Mouse (Mus musculus): Measurements from ENCODE around the gene Ccin. TPM values are rescaled to one million over a fixed set of nuclear protein-coding genes. Genes with fewer than 3 reads are reported as not detected.

The Ccin gene
- polyA plus RNA-seq, 1 experiment from 2014 or later, result 0.09 TPM

DNA sequence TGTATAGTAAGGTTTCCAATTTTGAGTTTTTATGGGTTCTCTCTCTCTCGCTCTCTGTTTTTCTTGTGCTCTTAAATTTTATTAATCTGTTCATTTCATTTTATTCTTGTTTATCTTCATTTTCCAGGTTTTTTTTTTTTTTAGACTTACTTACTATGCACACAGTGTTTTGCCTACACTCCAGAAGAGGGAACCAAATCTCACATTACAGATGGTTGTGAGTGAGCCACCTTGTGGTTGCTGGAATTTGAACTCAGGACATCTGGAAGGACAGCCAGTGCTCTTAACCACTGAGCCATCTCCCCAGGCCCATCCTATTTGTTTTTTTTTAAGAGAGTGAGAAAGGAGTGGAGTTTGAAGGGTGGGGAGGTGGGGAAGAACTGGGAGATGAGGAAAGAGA, 26.9 kb downstream of the Ccin start:
- Histone ChIP-seq H3K9me3 (ENCODE audit: control insufficient read depth, low read length) (no peaks in the 10 kb centered on the region), H3K4me1 (replicated peaks; ENCODE audit: control insufficient read depth, insufficient read depth, low read length) (peaks cover 23% of the 10 kb centered on the region), H3K27ac (no peak overlapping the region), H3K36me3 (replicated peaks; ENCODE audit: control insufficient read depth, insufficient read depth) (0 out of 2 replicates have a peak, but pooled peaks cover 4% of the 10 kb centered on the region), H3K9ac (no peak overlapping the region), H3K4me3 (replicated peaks; ENCODE audit: low read length) (no peak overlapping the region), H3K4me2 (replicated peaks) (no peak overlapping the region), H3K27me3 (ENCODE audit: control insufficient read depth, insufficient read depth, low read length) (no peaks in the 10 kb centered on the region)
- ATAC-seq (ENCODE audit: low FRiP score) (no peak), DNase-seq (ENCODE audit: low spot score) (no peak)
- 97% methylated on average over 1 of the region's 1 CpGs for WGBS

DNA sequence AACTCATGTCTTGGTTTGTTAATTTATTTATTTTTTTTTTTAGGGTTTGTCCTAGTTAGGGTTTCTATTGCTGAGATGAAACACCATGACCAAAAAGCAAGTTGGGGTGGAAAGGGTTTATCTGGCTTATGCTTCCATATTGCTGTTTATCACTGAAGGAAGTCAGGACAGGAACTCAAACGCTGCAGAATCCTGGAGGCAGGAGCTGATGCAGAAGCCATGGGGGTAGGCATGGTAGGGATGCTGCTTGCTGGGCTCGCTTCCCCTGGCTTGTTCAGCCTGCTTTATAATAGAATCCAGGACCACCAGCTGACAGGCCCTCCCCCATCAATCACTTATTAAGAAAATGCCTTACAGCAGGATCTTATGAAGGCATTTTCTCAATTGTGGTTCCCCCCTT, 27.6 kb downstream of the Ccin start:
- H3K4me2 ChIP-seq (replicated peaks), result no peak overlapping the region
- H3K9ac ChIP-seq, result no peak overlapping the region
- ATAC-seq (ENCODE audit: low FRiP score) (no peak), DNase-seq (ENCODE audit: low spot score) (no peak)
- peaks cover 23% of the 10 kb centered on the region for H3K4me1 ChIP-seq (replicated peaks; ENCODE audit: control insufficient read depth, insufficient read depth, low read length)
- no peak overlapping the region for H3K27ac ChIP-seq
- WGBS, result 40% methylated on average over 2 of the region's 2 CpGs
- no peaks in the 10 kb centered on the region for H3K27me3 ChIP-seq (ENCODE audit: control insufficient read depth, insufficient read depth, low read length)
- H3K9me3 ChIP-seq (ENCODE audit: control insufficient read depth, low read length), result no peaks in the 10 kb centered on the region
- 0 out of 2 replicates have a peak, but pooled peaks cover 4% of the 10 kb centered on the region for H3K36me3 ChIP-seq (replicated peaks; ENCODE audit: control insufficient read depth, insufficient read depth)
- H3K4me3 ChIP-seq (replicated peaks; ENCODE audit: low read length), result no peak overlapping the region

DNA sequence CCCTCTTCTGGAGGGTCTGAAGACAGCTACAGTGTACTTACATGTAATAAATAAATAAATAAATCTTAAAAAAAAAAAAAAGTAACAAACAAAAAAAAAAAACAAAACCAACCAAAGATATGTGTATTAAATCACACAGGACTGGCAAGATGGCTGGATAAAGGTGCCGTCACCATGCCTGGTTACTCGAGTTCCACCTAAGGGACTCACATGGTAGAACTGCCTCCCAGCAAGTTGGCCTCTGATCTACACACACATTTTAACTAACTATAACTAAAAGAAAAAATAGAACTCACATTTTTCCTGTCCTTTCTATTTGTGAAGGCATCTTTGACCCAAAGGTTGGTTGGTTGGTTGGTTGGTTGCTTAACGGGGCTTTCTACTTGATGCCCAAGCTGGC, 28.5 kb downstream of the Ccin start:
- no peaks in the 10 kb centered on the region for H3K9me3 ChIP-seq (ENCODE audit: control insufficient read depth, low read length)
- no peak for ATAC-seq (ENCODE audit: low FRiP score)
- peak overlapping the region; percentile 83 for H3K27ac ChIP-seq
- peak overlapping the region; percentile 91 for H3K4me2 ChIP-seq (replicated peaks)
- DNase-seq (ENCODE audit: low spot score), result no peak
- H3K4me3 ChIP-seq (replicated peaks; ENCODE audit: low read length), result peak overlapping the region; percentile 66
- WGBS, result 85% methylated on average over 3 of the region's 3 CpGs
- H3K4me1 ChIP-seq (replicated peaks; ENCODE audit: control insufficient read depth, insufficient read depth, low read length), result peaks cover 23% of the 10 kb centered on the region
- H3K9ac ChIP-seq, result peak overlapping the region; percentile 68
- H3K27me3 ChIP-seq (ENCODE audit: control insufficient read depth, insufficient read depth, low read length), result no peaks in the 10 kb centered on the region
- 0 out of 2 replicates have a peak, but pooled peaks cover 4% of the 10 kb centered on the region for H3K36me3 ChIP-seq (replicated peaks; ENCODE audit: control insufficient read depth, insufficient read depth)

DNA sequence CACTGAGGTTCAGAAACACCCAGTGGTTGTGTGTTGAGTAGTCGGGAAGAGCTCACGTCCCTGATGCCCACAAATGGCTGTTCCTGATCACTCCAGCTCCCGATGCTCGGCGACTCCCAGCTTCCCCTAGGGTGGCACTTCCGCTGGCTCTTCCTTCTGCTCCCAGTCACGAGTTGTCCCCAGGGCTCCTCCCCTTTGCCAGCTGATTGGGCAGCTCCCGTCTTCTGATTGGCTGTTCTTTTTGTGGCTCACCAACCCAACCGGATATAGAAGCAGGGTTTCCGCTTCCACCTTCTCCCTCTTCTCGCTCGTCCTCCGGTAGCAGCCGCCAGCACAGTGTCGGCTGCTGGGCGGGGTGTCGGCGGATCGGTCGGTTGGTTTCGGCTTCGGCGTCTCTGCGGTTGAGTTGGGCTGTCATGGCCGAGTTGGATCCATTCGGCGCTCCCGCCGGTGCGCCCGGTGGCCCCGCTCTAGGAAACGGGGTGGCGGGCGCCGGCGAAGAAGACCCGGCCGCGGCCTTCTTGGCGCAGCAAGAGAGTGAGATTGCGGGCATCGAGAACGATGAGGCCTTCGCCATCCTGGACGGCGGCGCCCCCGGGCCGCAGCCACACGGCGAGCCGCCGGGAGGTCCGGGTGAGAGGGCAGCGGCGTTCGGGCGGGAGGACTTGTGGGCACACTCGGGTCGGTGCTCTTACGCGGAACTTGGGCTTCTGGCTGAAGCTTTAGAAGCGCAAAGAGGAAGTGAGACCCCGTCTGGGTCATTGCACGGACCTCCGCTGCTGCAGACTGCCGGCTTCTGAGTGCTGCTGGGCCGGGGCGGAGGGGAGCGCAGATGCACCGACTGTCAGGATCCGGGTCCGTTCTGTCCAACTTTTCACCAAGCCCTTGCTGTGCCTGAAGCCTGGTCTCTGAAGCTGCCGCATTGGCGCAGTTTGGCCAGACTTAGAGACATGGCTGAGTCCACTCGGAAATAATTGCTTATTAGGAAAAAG, 29.4 kb downstream of the Ccin start:
- Histone ChIP-seq H3K4me3 (replicated peaks; ENCODE audit: low read length) (peak overlapping the region; percentile 66), H3K27me3 (ENCODE audit: control insufficient read depth, insufficient read depth, low read length) (no peaks in the 10 kb centered on the region), H3K9ac (peak overlapping the region; percentile 79), H3K9me3 (ENCODE audit: control insufficient read depth, low read length) (no peaks in the 10 kb centered on the region), H3K4me2 (replicated peaks) (peak overlapping the region; percentile 96), H3K36me3 (replicated peaks; ENCODE audit: control insufficient read depth, insufficient read depth) (0 out of 2 replicates have a peak, but pooled peaks cover 4% of the 10 kb centered on the region), H3K4me1 (replicated peaks; ENCODE audit: control insufficient read depth, insufficient read depth, low read length) (peaks cover 23% of the 10 kb centered on the region), H3K27ac (peak overlapping the region; percentile 83)
- WGBS, result under 1% methylated on average over 75 of the region's 77 CpGs
- peak; percentile 88 for DNase-seq (ENCODE audit: low spot score)
- ATAC-seq (ENCODE audit: low FRiP score), result peak; percentile 100

DNA sequence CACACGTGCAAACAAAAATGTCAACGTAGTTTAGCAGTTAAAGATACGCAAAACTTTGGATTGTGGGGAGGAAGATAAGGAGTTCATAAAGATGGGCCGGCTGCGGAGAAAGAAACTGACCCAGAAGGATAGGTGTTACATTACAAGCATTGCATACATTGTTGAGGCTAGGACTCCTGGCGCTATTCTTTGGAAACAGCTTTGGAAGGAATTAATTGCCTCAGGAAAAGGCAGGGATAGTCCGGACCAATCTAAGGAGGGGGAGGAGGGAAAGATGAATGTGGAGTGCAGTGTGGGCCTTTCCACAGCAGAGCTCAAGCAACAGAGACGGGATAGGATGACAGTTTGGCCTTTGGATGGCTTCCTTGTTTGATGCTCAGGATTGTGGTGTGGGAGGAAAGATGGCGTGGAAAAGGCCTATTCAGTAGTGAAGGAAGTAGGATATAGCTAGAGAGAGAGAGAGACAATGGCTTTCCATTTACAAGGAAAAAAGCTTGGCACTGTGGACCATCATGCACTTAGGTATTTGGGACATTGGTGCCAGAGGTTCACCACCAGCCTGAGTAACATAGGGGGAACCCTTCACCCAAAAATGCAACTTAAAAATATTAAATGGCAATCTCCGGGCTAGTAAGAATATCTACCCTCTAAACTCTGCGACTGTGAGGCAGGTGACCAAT, 30.2 kb downstream of the Ccin start:
- Histone ChIP-seq H3K4me1 (replicated peaks; ENCODE audit: control insufficient read depth, insufficient read depth, low read length) (peaks cover 23% of the 10 kb centered on the region), H3K27me3 (ENCODE audit: control insufficient read depth, insufficient read depth, low read length) (no peaks in the 10 kb centered on the region), H3K36me3 (replicated peaks; ENCODE audit: control insufficient read depth, insufficient read depth) (peaks cover 9% of the 10 kb centered on the region), H3K9me3 (ENCODE audit: control insufficient read depth, low read length) (no peaks in the 10 kb centered on the region), H3K4me3 (replicated peaks; ENCODE audit: low read length) (peak overlapping the region; percentile 66), H3K4me2 (replicated peaks) (peak overlapping the region; percentile 96), H3K9ac (peak overlapping the region; percentile 79), H3K27ac (no peak overlapping the region)
- WGBS, result 34% methylated on average over 11 of the region's 11 CpGs
- DNase-seq (ENCODE audit: low spot score) (no peak), ATAC-seq (ENCODE audit: low FRiP score) (no peak)

DNA sequence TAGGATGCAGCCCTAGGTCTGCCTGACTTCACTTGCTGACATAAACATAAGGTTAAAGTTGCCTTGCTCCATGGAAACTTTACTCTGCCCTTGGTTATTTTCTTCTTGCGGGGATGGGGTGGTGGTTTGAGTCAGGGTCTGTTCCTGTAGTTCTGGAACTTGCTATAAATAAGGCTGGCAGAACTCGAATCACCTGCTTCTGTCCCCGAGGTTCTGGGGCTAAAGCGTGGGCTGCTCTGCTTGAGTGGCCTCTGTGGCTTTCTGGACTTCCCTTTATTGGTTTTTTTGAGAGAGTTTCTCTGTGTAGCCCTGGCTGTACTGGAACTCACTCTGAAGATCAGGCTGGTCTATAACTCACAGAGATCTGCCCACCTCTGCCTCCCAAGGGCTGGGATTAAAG, 32.8 kb downstream of the Ccin start:
- Histone ChIP-seq H3K9me3 (ENCODE audit: control insufficient read depth, low read length) (no peaks in the 10 kb centered on the region), H3K4me1 (replicated peaks; ENCODE audit: control insufficient read depth, insufficient read depth, low read length) (peaks cover 23% of the 10 kb centered on the region), H3K4me2 (replicated peaks) (no peak overlapping the region), H3K27me3 (ENCODE audit: control insufficient read depth, insufficient read depth, low read length) (no peaks in the 10 kb centered on the region), H3K27ac (no peak overlapping the region), H3K9ac (no peak overlapping the region), H3K36me3 (replicated peaks; ENCODE audit: control insufficient read depth, insufficient read depth) (peaks cover 35% of the 10 kb centered on the region), H3K4me3 (replicated peaks; ENCODE audit: low read length) (no peak overlapping the region)
- DNase-seq (ENCODE audit: low spot score) (no peak), ATAC-seq (ENCODE audit: low FRiP score) (no peak)
- 93% methylated on average over 4 of the region's 4 CpGs for WGBS

DNA sequence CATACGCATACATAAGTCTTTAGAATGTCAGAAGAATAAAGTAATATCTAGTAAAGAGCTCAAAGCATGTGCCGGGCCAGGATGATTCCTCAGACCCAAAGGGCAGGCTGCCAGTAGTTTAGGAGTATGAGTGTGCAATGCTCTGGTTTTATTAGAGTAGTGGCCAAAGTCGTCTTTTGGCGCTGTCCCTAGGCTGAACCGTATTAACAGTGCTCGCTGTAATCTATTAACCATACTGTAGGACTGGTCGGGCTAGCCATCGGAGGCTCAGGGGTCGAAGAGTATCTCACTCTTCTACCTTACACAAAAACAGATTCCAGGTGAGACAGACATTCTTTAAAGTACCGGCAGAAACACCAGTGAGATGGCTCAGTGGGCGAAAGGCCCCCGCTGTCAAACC, 33.5 kb downstream of the Ccin start:
- Histone ChIP-seq H3K4me1 (replicated peaks; ENCODE audit: control insufficient read depth, insufficient read depth, low read length) (peaks cover 22% of the 10 kb centered on the region), H3K9ac (no peak overlapping the region), H3K4me2 (replicated peaks) (no peak overlapping the region), H3K27ac (no peak overlapping the region), H3K9me3 (ENCODE audit: control insufficient read depth, low read length) (no peaks in the 10 kb centered on the region), H3K36me3 (replicated peaks; ENCODE audit: control insufficient read depth, insufficient read depth) (peaks cover 42% of the 10 kb centered on the region), H3K4me3 (replicated peaks; ENCODE audit: low read length) (no peak overlapping the region), H3K27me3 (ENCODE audit: control insufficient read depth, insufficient read depth, low read length) (no peaks in the 10 kb centered on the region)
- WGBS, result 96% methylated on average over 12 of the region's 12 CpGs
- DNase-seq (ENCODE audit: low spot score), result no peak
- no peak for ATAC-seq (ENCODE audit: low FRiP score)

DNA sequence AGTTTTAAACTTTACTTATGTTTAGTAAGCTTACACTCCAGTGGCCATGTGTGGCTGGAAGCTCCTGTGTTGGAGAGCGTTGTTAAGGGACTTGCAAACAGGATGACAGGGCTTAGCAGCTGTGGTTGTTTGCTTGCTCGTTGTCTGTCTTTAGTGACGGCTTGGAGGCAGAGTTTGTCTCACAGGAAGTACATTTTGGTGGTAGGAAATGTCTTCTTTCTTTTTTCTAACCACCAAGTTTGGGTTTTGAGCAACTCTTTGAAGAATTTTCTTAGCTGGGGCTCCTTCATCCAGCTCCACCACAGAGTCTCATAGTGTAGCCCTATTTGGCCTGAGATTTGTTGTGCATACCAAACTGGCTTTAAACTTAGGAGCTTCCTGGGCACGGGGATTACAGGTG, 39.0 kb downstream of the Ccin start:
- no peak for DNase-seq (ENCODE audit: low spot score)
- no peak overlapping the region for H3K9ac ChIP-seq
- H3K4me2 ChIP-seq (replicated peaks), result no peak overlapping the region
- no peaks in the 10 kb centered on the region for H3K9me3 ChIP-seq (ENCODE audit: control insufficient read depth, low read length)
- H3K27me3 ChIP-seq (ENCODE audit: control insufficient read depth, insufficient read depth, low read length), result no peaks in the 10 kb centered on the region
- no peak overlapping the region for H3K4me3 ChIP-seq (replicated peaks; ENCODE audit: low read length)
- no peak overlapping the region for H3K27ac ChIP-seq
- H3K36me3 ChIP-seq (replicated peaks; ENCODE audit: control insufficient read depth, insufficient read depth), result peaks cover 93% of the 10 kb centered on the region
- no peaks in the 10 kb centered on the region for H3K4me1 ChIP-seq (replicated peaks; ENCODE audit: control insufficient read depth, insufficient read depth, low read length)
- no peak for ATAC-seq (ENCODE audit: low FRiP score)
- WGBS, result 93% methylated on average over 4 of the region's 4 CpGs

DNA sequence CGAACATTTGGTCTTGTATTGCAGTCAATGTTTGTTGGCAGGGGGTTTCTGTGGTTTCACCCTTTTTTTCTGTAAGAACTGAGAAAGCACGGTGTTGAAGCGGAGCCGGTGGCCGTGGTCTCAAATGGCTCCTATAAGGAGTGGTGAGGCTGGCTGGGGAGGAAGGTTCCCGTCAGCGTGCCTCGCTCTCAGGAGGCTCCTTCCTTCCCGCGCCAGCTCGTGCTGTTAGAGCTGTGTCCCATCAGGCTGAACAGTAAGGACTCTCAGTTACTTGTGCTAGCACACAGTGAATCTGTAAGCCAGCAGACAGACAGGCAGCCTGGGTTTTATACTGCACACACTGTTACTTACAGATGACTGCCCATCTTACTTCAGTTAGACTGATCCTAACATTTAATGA, 39.5 kb downstream of the Ccin start:
- WGBS, result 97% methylated on average over 11 of the region's 11 CpGs
- Histone ChIP-seq H3K4me1 (replicated peaks; ENCODE audit: control insufficient read depth, insufficient read depth, low read length) (no peaks in the 10 kb centered on the region), H3K9me3 (ENCODE audit: control insufficient read depth, low read length) (no peaks in the 10 kb centered on the region), H3K27me3 (ENCODE audit: control insufficient read depth, insufficient read depth, low read length) (no peaks in the 10 kb centered on the region), H3K9ac (no peak overlapping the region), H3K4me3 (replicated peaks; ENCODE audit: low read length) (no peak overlapping the region), H3K36me3 (replicated peaks; ENCODE audit: control insufficient read depth, insufficient read depth) (peaks cover 97% of the 10 kb centered on the region), H3K27ac (no peak overlapping the region), H3K4me2 (replicated peaks) (no peak overlapping the region)
- no peak for ATAC-seq (ENCODE audit: low FRiP score)
- DNase-seq (ENCODE audit: low spot score), result no peak
